Mouse (Mus musculus): ENCODE measurements around the gene Cdk5r1.
"Not testable (repeated sequence)": the region's sequence is repeated elsewhere in the genome, so short reads cannot be mapped to it uniquely, and the experiment has no call there.

Gene Cdk5r1

GRCm38 (mm10) chr11:80476222-80477189 is at the start of gene Cdk5r1:
Gene Cdk5r1, plus strand, starts transcription at chr11:80477023.
- DNase-seq: peak; percentile 95 to 98

GRCm38 (mm10) chr11:80428381-80429008 is 48.3 kb upstream of the Cdk5r1 start, which contains the start of gene Psmd11:
Gene Psmd11, plus strand, starts transcription at chr11:80428615.
- DNase-seq: peak; percentile 95 to 98

GRCm38 (mm10) chr11:80429009-80429475 is 47.8 kb upstream of the Cdk5r1 start:
- DNase-seq: peak in 1 of 2 experiments; percentile 54

- DNase-seq: no peak
Observed at GRCm38 (mm10) chr11:80429500-80430166, 47.2 kb upstream of the Cdk5r1 start.

GRCm38 (mm10) chr11:80430366-80430910 is 46.4 kb upstream of the Cdk5r1 start:
- DNase-seq: no peak

- no peak for DNase-seq
Observed at GRCm38 (mm10) chr11:80446916-80447315, 29.9 kb upstream of the Cdk5r1 start.

GRCm38 (mm10) chr11:80449859-80450258 is 27.0 kb upstream of the Cdk5r1 start:
- DNase-seq: no peak

- no peak for DNase-seq
Observed at GRCm38 (mm10) chr11:80452242-80452641, 24.6 kb upstream of the Cdk5r1 start.

GRCm38 (mm10) chr11:80453198-80453597 is 23.6 kb upstream of the Cdk5r1 start:
- DNase-seq: no peak

- not testable (repeated sequence) for DNase-seq
Observed at GRCm38 (mm10) chr11:80463605-80464130, 13.2 kb upstream of the Cdk5r1 start.

- DNase-seq: peak; percentile 59 to 60
Observed at GRCm38 (mm10) chr11:80471836-80472605, 4.8 kb upstream of the Cdk5r1 start.

GRCm38 (mm10) chr11:80474175-80474691 is 2.6 kb upstream of the Cdk5r1 start:
- DNase-seq: peak; percentile 74 to 84

GRCm38 (mm10) chr11:80474846-80475245 is 2.0 kb upstream of the Cdk5r1 start:
- DNase-seq: peak in 1 of 2 experiments; percentile 15

- no peak for DNase-seq
Observed at GRCm38 (mm10) chr11:80475544-80475943, 1.3 kb upstream of the Cdk5r1 start.

- peak; percentile 68 to 72 for DNase-seq
Observed at GRCm38 (mm10) chr11:80477341-80478199, 747 bp downstream of the Cdk5r1 start.

- peak; percentile 50 to 61 for DNase-seq
Observed at GRCm38 (mm10) chr11:80478694-80479412, 2.0 kb downstream of the Cdk5r1 start.

GRCm38 (mm10) chr11:80479425-80479824 is 2.6 kb downstream of the Cdk5r1 start:
- DNase-seq: peak; percentile 56 to 65

- peak; percentile 68 to 72 for DNase-seq
Observed at GRCm38 (mm10) chr11:80479906-80480866, 3.4 kb downstream of the Cdk5r1 start.
